Mouse (Mus musculus): ENCODE measurements around the gene Amot.

Gene Amot

GRCm38 (mm10) chrX:145495381-145495780, 9.6 kb downstream of the Amot start:
- TF ChIP-seq GATA4 (IDR thresholded peaks at IDR 0.05; ENCODE audit: insufficient replicate concordance, low read length) = no peak

- TF ChIP-seq GATA4 (IDR thresholded peaks at IDR 0.05; ENCODE audit: insufficient replicate concordance, low read length) = no peak
Measured at GRCm38 (mm10) chrX:145490821-145491220, 14.2 kb downstream of the Amot start.

- no peak for TF ChIP-seq GATA4 (IDR thresholded peaks at IDR 0.05; ENCODE audit: insufficient replicate concordance, low read length)
Measured at GRCm38 (mm10) chrX:145490417-145490816, 14.6 kb downstream of the Amot start.

GRCm38 (mm10) chrX:145489950-145490349, 15.0 kb downstream of the Amot start:
- TF ChIP-seq GATA4 (IDR thresholded peaks at IDR 0.05; ENCODE audit: insufficient replicate concordance, low read length) = no peak

- TF ChIP-seq GATA4 (IDR thresholded peaks at IDR 0.05; ENCODE audit: insufficient replicate concordance, low read length) = no peak
Measured at GRCm38 (mm10) chrX:145485495-145485894, 19.5 kb downstream of the Amot start.

GRCm38 (mm10) chrX:145483486-145484055, 21.4 kb downstream of the Amot start:
- no peak for TF ChIP-seq GATA4 (IDR thresholded peaks at IDR 0.05; ENCODE audit: insufficient replicate concordance, low read length)

- TF ChIP-seq GATA4 (IDR thresholded peaks at IDR 0.05; ENCODE audit: insufficient replicate concordance, low read length) = peak; percentile 90
Measured at GRCm38 (mm10) chrX:145482383-145482782, 22.6 kb downstream of the Amot start.

GRCm38 (mm10) chrX:145479942-145480341, 25.0 kb downstream of the Amot start:
- no peak for TF ChIP-seq GATA4 (IDR thresholded peaks at IDR 0.05; ENCODE audit: insufficient replicate concordance, low read length)

- no peak for TF ChIP-seq GATA4 (IDR thresholded peaks at IDR 0.05; ENCODE audit: insufficient replicate concordance, low read length)
Measured at GRCm38 (mm10) chrX:145477725-145478194, 27.2 kb downstream of the Amot start.

GRCm38 (mm10) chrX:145477003-145477724, 27.8 kb downstream of the Amot start:
- TF ChIP-seq GATA4 (IDR thresholded peaks at IDR 0.05; ENCODE audit: insufficient replicate concordance, low read length) = no peak

- TF ChIP-seq GATA4 (IDR thresholded peaks at IDR 0.05; ENCODE audit: insufficient replicate concordance, low read length) = no peak
Measured at GRCm38 (mm10) chrX:145468264-145468663, 36.7 kb downstream of the Amot start.

- no peak for TF ChIP-seq GATA4 (IDR thresholded peaks at IDR 0.05; ENCODE audit: insufficient replicate concordance, low read length)
Measured at GRCm38 (mm10) chrX:145463524-145463923, 41.5 kb downstream of the Amot start.

GRCm38 (mm10) chrX:145461339-145461738, 43.6 kb downstream of the Amot start:
- TF ChIP-seq GATA4 (IDR thresholded peaks at IDR 0.05; ENCODE audit: insufficient replicate concordance, low read length) = no peak

GRCm38 (mm10) chrX:145456251-145456650, 48.7 kb downstream of the Amot start:
- no peak for TF ChIP-seq GATA4 (IDR thresholded peaks at IDR 0.05; ENCODE audit: insufficient replicate concordance, low read length)

- TF ChIP-seq GATA4 (IDR thresholded peaks at IDR 0.05; ENCODE audit: insufficient replicate concordance, low read length) = no peak
Measured at GRCm38 (mm10) chrX:145455629-145456028, 49.4 kb downstream of the Amot start.

GRCm38 (mm10) chrX:145454828-145455227, 50.2 kb downstream of the Amot start:
- TF ChIP-seq GATA4 (IDR thresholded peaks at IDR 0.05; ENCODE audit: insufficient replicate concordance, low read length) = no peak

GRCm38 (mm10) chrX:145441526-145441925, 63.5 kb downstream of the Amot start:
- no peak for TF ChIP-seq GATA4 (IDR thresholded peaks at IDR 0.05; ENCODE audit: insufficient replicate concordance, low read length)
